Mouse (Mus musculus): Measurements from ENCODE around the gene Zfp354a. TPM values are rescaled to one million over a fixed set of nuclear protein-coding genes. Genes with fewer than 3 reads are reported as not detected.
"Not testable (repeated sequence)": the region's sequence is repeated elsewhere in the genome, so short reads cannot be mapped to it uniquely, and the experiment has no call there.

Gene Zfp354a
- 1 to 10 TPM; 2.1 to 2.2 TPM for total RNA-seq (2021)

- peak; percentile 73 for DNase-seq
These were observed at the start of gene Zfp354a for GRCm38 (mm10) chr11:51059151-51059571. Zfp354a (plus strand) TSS chr11:51059257.

GRCm38 (mm10) chr11:51011821-51012220 lies 47.2 kb upstream of the Zfp354a start:
- peak; percentile 81 for DNase-seq

GRCm38 (mm10) chr11:51013936-51014335 lies 45.1 kb upstream of the Zfp354a start, which contains the start of gene Olfr54:
Olfr54 (plus strand) TSS chr11:51014236.
- no peak for DNase-seq

GRCm38 (mm10) chr11:51016341-51016740 lies 42.7 kb upstream of the Zfp354a start:
- DNase-seq = no peak

- not testable (repeated sequence) for DNase-seq
These were observed 32.2 kb upstream of the Zfp354a start for GRCm38 (mm10) chr11:51026811-51027210.

- DNase-seq = not testable (repeated sequence)
These were observed 29.7 kb upstream of the Zfp354a start for GRCm38 (mm10) chr11:51029381-51029780.

GRCm38 (mm10) chr11:51030225-51030624 lies 28.8 kb upstream of the Zfp354a start:
- DNase-seq = no peak

- DNase-seq = peak; percentile 32
These were observed 26.2 kb upstream of the Zfp354a start for GRCm38 (mm10) chr11:51032851-51033250.

- DNase-seq = not testable (repeated sequence)
These were observed 24.9 kb upstream of the Zfp354a start for GRCm38 (mm10) chr11:51034141-51034540.

- DNase-seq = peak; percentile 70
These were observed 23.1 kb upstream of the Zfp354a start for GRCm38 (mm10) chr11:51035951-51036350.

GRCm38 (mm10) chr11:51044776-51045175 lies 14.3 kb upstream of the Zfp354a start:
- not testable (repeated sequence) for DNase-seq

- DNase-seq = not testable (repeated sequence)
These were observed 11.2 kb upstream of the Zfp354a start, which contains the start of gene Olfr1375 for GRCm38 (mm10) chr11:51047809-51048208. Olfr1375 (plus strand) TSS chr11:51048109.

- no peak for DNase-seq
These were observed 7.4 kb upstream of the Zfp354a start for GRCm38 (mm10) chr11:51051678-51052077.

- DNase-seq = no peak
These were observed 5.8 kb upstream of the Zfp354a start for GRCm38 (mm10) chr11:51053230-51053629.

- no peak for DNase-seq
These were observed 583 bp downstream of the Zfp354a start for GRCm38 (mm10) chr11:51059640-51060039.

GRCm38 (mm10) chr11:51060981-51061380 lies 1.9 kb downstream of the Zfp354a start:
- DNase-seq = peak; percentile 13

- no peak for DNase-seq
These were observed 4.2 kb downstream of the Zfp354a start for GRCm38 (mm10) chr11:51063276-51063675.

GRCm38 (mm10) chr11:51063841-51064240 lies 4.8 kb downstream of the Zfp354a start:
- no peak for DNase-seq

GRCm38 (mm10) chr11:51084527-51084926 lies 25.5 kb downstream of the Zfp354a start:
- DNase-seq = no peak

- no peak for DNase-seq
These were observed 26.2 kb downstream of the Zfp354a start for GRCm38 (mm10) chr11:51085269-51085668.

- DNase-seq = peak; percentile 22
These were observed 48.2 kb downstream of the Zfp354a start for GRCm38 (mm10) chr11:51107261-51107660.

GRCm38 (mm10) chr11:51110621-51111020 lies 51.6 kb downstream of the Zfp354a start:
- no peak for DNase-seq

Measured in heart, postnatal 4 days (tissue).